Mouse (Mus musculus) right cerebral cortex, postnatal 4 days (tissue): ENCODE measurements around the gene Gm20388.

Experiments used
- DNase-seq: peaks from one replicate; pipeline ENCODE4 v3.0.0-alpha.2; 2022

Gene Gm20388

DNA sequence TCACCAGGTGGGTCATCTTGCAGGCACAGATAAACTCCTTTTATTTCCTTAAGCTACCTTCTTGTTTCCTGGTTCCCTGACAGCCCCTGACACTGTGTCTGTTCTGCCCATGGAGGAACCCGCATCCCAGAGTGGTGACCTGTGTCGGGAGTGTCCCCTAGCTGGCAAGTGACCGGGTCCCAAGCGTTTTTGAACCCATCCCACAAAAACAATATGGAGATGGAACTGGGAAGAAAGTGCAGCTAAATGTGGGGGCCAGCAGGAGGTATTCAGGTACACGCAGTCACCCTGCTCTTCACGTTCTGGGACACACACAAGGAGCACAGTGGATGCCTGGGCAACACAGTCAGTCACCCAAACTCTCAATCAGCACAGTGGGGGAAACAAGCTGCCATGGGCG is 2035.7 kb downstream of the Gm20388 start:
- no peak for DNase-seq

DNA sequence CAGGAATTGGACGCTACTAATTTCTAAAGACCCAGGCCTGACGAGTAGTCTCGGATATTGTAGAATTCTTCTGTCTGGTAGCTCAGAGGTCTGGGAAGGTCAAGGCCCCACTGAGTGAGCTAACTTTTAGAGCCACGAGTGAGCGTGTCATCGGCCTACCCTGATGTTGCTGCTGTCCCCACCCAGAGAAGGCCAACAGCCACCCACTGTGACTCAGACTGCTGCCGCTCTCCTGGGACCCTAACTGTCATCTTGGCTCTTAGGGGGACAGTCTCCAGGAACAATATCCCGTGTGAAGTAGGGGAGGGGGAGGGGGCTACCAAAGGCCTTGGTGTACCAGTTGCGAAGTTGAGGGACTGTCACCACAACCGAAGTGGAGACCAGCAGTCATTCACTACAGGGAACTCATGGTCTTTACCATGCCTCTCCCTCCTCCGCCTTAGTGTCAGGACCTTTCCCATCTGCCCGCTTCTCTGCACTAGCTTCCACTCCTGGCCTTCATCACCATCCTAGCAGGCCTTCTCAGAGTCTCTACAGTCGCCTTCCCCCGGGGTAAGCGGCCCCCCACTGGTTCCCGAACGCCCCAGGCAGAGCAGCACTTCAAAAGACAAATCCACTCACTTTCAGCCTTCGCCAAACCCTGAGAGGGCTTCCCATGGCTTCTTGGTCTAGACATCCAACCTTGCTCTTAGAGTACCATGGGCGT is 2036.6 kb downstream of the Gm20388 start:
- DNase-seq = no peak

DNA sequence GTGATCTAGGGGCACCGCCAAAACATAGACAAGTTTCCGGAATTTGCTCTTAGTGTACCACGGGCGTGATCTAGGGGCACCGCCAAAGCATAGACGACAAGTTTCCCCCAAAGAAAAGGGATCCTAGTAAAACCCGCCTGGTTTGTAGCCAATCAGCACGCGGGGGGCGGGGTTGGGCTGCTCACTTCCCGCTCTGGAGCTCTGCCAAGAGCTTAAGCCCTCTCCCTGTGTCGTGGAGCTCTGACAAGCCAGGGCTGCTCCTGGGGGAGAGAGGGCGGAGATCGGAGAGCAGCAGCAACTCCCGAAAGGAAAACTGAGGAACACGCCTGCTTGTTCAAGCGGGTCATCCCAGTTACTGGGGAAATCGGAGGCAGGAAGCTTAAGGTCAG is 2037.1 kb downstream of the Gm20388 start:
- DNase-seq = peak; percentile 85

DNA sequence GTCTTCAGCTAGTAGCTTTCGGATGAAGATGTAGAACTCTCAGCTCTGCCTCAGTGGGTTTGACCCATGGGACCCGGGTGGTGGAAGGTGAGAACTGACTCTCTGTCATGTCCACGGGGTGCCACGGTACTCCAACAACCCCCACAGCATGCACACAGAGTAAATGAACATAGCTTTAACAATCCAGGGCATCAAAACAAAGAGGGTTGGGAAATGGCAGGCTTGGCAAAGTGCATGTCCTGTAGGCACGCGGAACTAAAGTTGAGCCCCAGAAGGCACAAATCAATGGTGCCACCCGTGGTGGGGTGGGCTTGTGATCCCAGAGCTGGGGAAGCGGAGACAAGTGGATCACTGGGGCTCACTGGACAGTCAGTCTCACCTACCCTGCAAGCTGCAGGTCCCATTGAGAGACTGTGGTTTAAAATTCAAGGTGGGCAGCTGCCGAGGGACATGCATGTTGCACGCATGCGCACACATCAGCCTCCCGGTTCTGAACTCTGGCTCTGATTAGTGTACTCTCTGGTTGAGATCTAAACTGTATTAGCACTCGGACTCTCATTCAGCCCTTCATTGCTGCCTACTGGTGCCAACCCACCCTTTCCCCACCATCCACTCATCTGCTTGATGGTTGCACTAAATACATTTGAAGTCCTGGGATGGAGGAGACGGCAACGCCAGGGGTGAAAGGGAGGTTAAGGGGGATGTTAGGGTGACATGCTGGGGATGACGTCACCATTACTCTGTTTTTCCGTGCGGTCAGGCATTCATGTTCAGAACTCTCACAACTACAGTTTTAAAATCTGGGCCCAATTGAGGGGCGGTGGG is 2037.9 kb downstream of the Gm20388 start:
- DNase-seq = no peak

DNA sequence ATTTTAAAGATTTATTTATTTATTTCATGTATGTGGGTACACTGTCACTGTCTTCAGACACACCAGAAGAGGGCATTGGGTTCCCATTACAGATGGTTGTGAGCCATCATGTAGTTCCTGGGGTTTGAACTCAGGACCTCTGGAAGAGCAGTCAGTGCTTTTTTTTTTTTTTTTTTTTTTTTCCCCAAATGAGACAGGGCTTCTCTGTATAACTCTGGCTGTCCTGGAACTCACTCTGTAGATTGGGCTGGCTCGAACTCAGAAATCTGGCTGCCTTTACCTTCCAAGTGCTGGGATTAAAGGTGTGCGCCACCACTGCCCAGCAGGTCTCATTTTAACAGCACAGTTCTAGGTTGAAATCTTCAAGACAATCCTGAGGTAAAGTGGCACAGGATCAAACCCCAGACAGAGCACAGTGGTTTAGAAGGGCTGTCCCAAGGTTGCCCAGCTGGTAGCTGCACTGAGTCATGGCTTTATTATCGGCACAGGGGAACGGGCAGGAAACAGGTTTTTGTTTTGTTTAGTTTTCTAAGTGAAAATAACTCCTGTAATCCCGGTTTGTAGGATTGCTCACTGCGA is 2038.7 kb downstream of the Gm20388 start, which contains the start of gene Banp:
Gene Banp (plus strand): TSS at position 529 of the 579 bp plus-strand sequence.
- DNase-seq = no peak

DNA sequence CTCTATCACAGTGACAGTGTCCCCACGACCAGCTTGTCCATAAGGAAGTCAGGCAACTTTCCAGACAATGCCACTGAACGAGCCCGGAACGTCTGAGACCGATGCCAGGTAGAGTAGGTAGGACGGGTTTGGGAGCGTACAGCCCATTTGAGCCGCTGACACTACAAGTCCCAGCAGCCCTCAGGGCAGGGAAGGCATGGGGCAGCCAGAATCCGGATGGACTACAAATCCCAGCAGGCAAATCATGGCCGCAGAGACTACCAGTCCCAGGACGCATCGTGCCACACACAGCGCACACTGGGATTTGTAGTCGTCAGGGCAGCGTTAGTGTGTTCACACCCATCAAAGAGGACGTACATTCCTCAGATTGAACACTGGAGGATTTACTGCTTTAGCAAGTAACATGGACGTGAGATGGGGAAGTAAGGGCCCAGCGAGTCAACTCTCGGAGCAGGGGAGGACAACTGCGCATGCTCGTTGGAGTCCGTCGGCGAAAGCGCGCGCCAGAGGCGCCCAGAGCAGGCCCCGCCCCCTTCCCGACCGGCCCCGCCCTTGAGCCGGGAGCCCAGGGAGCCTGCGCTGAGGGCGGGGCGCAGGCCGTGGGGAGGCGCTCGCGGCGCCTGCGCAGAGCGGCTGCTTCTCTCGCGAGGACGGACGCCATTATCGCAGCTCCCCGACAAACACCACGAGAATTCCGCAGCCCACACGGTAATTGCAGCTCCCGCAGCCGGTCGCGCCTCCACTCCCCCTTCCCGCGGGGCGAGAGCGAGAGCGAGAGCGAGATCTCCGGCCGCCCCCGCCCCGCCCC is 2039.5 kb downstream of the Gm20388 start:
- DNase-seq = peak; percentile 99

DNA sequence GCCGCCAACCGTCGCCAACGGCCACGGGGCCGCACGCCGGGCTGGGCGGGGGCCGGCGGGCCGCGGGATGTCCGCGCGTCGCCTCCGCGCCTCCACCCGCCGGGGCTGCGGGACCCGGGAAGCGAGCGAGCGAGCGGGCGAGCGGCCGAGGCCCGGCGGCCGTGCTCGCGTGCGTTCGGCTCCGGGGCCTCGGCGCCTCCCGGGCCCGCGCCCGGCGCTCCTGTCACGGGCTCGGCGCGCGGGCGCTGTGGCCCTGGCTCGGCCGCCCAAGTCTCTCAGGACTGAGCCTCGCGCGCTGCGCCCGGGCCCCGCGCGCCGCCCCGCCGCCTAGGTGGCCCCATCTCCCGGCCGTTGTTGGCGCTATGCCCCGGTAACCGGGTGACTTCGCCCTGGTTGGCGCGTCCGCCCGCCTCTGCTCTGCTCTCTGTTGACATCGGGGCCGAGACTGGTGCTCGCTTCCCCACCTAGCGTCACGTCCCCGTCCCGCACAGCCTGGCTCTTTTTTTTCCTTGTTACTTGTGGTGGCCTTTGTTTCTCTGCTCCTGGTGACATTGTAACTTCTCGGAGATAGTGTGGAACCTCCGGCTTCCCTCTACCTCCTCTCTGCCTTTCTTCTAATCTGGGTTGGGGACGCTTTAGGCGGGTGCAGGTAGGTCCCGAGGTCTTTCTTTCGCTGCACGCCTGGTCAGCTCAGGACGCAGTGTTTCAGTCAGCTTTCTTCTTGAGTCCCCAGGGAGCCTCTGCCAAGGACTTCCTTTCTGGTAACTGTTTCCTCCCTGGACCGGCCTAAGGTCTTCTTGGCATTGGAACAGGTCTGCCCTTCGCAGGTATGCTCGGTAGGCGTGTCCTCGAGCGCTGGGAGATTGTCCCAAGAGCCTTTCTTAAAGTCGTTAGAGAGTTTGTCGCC is 2040.4 kb downstream of the Gm20388 start:
- DNase-seq = peak; percentile 72

DNA sequence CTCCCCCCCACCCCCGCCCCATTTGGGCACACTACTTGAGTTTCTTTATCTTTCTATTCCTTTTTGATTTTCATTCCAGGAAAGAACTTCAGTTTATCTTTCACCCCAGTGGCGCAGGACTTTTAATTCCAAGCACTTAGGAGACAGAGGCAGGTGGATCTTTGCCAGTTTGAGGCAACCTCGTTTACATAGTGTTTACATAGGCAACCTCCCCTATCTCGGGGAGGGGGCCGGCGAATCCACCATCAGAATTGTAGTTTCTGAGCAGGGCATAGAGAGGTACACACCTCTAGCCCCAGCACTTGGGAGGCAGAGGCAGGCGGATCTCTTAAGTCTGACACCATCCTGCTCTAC is 2041.0 kb downstream of the Gm20388 start:
- DNase-seq = no peak

DNA sequence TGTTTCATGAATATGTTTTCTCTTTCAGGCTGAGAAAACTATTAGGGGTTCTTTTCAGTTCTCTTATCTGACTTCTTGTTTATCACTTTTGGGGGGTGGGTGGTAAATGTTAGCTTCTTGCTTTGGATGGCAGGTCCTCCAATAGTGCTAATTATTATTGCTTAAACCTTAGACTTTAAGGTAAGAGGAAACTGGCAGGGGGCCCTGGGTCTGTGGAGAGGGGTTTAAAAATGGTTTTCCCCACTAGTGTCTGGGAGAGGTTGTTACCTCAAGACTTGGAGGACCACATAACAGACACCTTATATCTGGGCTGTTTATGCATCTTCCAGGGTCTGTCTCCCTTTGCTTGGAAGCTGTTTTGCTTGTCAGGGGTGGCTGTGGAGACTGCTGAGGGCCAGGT is 2041.5 kb downstream of the Gm20388 start:
- DNase-seq = no peak

DNA sequence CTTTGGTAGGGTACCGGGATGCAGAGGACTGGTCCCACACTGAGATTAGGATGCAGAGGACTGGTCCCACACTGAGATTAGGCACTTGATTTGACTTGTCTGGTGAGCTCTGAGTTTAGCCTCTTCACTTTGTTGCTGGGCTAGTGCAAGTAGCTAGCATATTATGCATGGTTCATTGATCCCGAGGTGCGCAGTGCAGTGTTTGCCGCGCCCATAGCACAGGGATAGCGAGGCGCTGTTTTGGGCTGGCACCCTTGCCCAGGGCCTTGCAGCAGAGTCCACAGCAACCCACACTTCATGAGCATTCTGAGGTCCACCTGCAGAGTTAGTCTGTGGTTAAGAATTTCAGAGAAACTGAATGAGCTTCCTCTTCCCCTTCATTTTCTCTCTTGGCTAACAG is 2042.2 kb downstream of the Gm20388 start:
- no peak for DNase-seq

DNA sequence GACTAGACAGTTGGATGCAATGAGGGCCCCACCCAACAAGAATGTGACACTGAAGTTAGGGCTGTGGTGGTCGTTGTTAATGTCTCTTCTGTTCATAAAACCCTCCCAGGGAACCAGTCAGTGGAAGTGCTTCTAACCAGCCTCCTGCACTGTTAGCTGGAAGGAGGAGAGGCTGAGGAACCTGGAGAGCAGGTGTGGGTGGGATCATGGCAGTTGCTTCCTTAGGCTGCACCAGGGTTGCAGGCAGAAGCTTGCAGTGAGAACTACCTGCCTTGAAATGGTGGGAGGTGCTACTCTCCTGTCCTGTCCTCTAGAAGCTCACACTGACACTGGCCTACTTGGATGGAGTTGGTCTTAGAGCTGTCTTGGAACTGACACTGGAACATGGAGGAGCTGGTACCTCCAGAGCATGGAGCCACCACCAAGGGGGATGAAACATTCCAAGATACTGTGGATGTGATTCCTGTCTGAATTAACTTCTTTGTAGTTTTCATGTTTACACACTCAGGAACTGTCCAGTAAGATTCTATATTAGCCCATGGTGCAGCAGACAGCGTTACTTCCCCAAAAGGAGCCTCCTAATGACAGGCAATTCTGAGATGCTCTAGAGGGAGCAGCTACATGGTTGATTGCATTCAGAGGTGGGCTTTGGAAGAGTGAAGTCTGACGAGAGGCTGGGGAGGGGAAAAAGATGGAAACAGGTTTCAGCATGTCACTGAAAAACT is 2043.3 kb downstream of the Gm20388 start:
- DNase-seq = no peak

DNA sequence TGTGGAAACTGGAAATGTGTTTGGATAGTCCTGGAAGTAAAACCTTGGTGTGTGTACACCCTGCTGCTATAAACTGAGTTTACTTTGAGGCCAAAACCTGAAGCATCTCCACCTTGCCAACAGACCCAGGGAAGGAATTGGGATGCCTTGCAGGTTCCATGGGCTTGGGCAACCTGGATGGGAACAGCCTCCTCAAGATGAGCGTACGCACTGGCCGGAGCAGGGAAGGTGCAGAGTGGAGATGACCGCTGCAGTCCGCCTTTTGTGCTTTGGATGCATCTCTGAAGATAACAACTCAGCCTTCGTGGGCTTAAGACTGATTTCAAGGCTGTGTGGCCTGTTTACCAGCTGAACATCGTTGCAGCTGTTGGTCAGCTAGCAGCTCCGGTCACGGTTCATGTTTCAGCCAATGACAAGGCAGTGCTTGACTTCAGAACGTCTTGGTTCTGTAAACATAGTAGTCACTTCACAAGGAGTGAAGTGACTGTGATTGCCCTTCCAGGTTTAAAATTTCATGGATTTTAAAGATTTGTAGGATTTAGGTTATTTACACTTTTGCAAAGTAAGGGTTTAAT is 2044.4 kb downstream of the Gm20388 start:
- DNase-seq = no peak

DNA sequence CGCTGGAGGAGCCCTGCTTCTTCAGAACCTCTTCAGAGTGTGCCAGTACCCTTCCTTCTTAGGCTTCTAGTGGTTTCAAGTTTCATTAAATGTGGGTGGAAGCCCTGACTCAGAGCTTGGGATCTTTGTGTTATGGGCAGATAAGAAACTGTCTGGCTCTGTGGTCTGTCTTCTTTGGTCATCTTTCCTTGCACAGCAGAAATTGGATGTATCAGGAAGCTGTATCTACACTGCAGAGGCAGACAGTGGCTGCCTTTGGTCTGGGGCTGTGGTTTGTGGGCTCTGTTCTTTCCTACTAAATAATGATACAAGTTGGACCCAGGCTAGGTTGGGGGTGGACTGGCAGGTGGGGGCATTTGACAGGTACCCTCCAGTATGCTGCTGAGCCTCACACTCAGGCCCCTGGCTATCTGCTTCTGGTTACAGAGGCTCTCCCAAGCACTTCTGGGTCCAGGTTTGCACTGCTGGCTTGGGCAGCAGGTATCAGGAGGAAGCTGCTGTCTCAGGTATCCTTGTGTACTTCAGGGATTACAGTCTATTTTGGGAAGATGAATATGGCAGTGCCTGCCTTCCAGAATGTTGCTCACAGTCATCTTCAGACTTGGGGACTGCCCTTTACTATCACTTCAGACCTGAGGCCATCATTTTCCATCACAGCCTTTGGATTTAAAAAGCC is 2045.3 kb downstream of the Gm20388 start:
- DNase-seq = no peak

DNA sequence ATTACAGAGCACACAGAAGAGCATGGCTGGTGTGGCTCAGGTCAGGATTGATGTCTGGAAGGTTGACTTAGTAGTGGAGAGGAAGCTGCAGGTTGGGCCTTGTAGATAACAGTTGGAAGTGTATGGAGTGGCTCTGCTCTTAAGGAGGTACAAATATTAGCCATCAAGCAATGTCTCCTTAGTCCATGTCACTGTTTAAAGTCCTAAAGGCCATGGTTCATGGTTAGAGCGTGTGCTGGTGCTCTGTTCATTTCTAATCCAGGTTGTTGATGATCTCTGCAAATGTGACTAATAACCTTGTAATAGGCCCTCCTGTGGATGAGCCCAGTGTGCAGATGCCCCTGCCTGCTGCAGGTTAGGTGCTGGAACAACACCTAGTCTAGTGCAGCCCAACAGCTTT is 2047.8 kb downstream of the Gm20388 start:
- DNase-seq = no peak

DNA sequence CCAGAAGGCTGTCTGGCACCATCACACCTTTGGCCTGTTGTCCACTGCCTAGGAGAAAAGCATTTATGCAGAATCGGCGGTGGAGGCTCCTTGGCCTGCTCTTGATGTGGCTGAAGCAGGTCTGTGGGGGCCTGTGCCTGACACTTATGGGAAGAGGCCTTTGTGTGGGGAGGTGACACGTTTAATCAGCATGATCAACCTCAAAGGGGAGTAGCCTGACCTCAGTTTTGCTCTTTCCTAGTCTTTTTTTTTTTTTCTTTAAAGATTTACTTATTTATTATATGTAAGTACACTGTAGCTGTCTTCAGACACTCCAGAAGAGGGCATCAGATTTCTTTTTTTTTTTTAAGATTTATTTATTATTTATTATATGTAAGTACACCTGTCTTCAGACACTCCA is 2052.3 kb downstream of the Gm20388 start:
- no peak for DNase-seq

DNA sequence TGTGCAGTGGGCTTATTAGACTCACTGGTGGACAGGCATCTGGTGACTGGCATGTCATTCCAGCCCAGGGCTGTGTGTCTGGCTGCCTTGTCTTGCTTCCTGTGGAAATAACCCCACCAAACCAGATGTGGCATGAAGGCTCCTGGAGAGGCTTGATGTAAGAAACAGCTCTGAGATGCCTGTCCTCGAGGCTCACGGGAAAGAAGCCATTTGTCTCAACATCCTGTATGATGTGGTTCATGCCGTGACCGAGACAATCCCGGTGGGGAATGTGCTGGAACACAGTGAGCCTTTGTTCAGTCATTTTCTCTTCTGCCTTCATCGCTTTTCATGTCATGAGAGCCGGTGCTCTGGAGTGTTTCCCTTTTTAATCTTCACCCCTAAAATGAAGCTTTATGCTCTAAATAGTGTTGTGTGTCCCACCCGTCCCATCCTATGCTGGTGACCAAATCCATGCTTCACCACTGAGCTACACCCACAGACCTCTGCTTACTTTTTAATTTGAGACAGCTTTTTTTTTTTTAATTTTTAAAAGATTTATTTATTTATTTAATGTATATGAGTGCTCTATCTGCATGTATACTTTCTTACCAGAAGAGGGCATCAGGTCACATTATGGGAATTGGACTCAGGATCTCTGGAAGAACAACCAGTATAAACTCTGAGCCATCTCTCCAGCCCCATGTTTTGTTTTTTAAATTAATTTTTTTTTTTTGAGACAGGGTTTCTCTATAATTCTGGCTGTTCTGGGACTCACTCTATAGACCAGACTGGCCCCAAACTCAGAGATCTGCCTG is 2054.3 kb downstream of the Gm20388 start:
- DNase-seq = no peak

DNA sequence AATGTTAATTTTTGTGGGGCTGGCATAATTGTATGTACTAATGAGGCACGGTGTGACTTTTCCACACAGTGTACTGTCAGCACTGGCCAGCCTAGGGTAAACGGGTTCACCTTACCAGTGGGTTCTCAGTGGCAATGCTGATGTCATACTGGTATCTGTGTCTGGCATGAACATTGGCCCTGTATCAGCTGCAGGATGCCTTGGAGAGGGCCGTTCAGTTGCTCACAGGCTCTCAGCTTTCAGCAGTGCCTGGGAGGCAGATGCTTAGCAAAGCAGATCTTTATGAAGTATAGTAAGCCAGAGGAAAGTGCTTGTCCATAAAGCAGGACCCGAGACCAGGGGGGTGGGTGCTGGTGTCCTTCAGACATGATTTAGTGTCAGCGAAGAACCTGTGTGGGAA is 2055.5 kb downstream of the Gm20388 start:
- DNase-seq = no peak

DNA sequence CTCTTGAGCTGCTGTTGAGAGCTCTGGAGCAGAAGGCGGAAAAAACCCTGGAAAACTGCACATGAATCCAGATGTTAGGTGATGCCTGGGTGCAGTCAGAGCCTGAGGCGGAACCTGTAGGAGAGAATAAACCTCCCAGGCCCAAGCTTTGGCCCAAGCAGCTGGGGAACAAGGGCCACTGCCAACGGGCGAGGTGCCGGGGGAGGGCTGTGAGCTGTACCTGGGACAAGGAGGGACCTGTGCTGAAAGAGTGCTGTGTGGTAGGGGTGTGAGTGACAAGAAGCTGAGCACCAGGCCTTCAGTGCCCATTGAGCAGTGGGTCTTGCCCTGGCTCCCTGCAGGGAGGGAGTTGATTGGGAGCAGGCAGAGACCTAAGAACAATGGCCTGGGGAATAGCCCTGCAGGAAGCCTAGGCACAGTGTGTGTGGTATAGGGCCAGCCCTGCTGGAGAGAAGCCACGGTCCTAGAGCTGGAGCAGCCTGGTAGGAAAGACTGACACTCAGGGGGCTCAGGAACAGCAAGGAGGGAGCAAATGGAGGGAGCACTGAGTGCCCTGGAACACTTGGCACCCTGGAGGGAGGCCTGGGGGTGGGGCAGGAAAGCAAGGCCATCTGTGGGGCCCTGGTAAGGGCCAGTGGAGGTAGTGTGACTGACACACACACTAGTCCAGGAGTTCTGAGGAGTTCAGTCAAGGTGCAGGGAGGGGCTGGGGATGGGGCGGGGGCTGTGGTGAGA is 2056.2 kb downstream of the Gm20388 start:
- DNase-seq = no peak

DNA sequence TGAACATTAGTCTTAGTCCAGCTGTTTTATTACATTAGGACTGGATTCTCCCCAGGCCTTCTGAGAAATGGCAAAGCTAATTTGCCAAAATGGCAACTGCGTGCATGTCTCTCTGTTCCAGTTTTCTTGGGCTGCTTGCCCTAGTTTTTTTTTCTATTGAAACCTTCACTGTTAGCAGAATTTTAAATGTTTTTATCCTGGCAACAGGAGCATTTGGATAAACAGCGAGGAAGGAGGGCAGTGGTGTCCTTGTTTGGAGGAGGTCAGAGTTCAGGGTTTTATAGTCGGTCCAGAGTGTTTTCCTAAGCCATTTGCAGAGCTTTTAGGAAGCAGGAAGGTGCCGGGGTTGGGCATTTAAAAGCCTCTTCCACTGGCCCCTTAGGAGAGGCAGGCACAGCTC is 2057.3 kb downstream of the Gm20388 start:
- DNase-seq = no peak
